Mouse (Mus musculus) yolk sac, embryonic 10.5 days (tissue): ENCODE measurements at regions not wholly inside any gene's neighbourhood (a gene's known extent, or its start where the extent isn't known, plus 50 kb on each side); places are given as distances from the start of the nearest gene placed in this dataset.

Source experiments
- DNase-seq: peaks from one replicate; pipeline ENCODE4 v3.0.0-alpha.2; 2017; ENCODE audit warnings: low spot score

DNA sequence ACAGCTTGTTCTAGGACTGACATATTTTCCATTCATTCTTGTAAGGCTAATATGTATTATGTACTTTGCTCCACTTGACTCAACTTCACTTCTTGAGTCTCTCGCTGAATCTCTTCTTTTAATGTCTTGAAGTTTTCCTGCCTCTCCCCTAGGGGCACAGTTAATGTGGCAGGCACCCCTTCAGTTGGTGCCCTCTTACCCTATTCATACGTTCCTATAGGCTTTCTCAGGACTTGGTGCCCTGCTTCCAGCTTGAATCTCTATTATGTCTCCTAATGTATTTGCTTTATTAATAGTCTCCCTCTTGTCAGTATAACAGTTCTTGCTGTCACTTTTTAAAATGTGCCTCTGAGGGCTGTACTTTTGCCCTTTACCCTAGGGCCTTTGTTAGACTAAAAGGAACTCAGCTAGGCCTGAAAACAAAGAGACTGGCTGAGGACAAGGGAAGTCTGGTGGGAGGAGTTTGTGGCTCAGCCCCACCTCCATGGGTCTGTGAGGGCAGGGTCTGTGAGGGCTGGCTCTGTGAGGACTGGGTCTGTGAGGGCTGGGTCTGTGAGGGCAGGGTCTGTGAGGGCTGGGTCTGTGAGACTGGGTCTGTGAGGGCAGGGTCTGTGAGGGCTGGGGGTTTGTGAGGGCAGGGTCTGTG is 362.9 kb upstream of the Nr5a2 start:
- DNase-seq, result peak; percentile 30

- DNase-seq, result no peak
Measured at GRCm38 (mm10) chr1:137302757-137303422, 342.6 kb upstream of the Nr5a2 start.

DNA sequence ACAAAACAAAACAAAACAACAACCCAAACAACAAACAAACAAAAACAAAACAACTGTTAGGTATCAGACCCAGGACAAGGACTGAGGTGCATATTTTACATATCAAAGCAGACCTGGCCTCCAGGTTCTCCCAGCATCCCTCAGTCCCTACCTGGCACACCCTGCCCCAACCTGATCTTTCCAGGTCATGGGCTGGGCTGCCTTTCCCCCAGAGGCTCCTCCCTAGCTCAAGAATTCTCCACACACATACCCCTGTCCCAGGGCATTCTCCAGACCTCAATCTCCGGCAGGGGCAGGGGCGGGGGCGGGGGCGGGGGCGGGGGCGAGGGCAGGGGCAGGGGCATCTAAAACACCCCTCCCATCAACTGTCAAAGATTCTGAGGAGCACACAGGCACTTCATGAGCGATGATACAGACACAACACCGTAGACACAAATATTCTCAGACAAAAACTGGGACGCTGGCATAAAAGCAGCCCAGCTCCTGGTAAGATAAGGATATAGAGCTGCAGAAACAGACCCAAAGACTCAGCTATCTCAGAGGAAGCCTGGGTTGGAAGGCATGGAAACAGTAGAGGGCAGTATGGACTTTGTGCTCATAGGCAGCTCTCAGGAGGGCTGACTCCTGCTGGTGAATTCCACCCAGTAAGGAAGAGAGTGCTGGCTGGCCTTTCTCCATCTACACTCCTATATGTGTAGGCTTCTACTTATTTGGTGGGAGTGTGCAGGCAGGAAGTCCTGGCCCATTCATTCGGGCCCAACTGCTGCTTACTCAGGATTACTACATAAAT is 337.7 kb upstream of the Nr5a2 start:
- DNase-seq, result peak; percentile 13

- no peak for DNase-seq
Measured at GRCm38 (mm10) chr1:137289456-137289855, 329.2 kb upstream of the Nr5a2 start.

DNA sequence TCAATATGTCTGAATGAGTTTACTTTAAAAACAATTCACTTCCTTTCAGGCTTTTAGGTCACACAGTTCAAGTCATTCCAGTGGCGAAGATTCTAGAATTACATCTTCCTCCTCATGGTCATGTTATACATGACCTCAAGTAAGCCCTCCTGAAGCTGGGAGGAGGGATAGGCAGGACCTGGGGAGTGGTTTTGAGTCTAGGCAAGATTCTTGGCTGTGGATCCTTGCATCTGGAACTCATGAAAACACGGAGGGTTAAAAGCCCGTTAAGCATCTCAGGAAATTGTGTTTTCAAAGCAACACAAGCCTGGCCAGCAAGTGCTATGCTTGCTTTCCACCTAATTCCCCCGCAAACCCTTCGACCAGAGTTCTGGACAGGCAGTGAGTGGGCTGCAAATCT is 323.0 kb upstream of the Nr5a2 start:
- DNase-seq, result no peak

DNA sequence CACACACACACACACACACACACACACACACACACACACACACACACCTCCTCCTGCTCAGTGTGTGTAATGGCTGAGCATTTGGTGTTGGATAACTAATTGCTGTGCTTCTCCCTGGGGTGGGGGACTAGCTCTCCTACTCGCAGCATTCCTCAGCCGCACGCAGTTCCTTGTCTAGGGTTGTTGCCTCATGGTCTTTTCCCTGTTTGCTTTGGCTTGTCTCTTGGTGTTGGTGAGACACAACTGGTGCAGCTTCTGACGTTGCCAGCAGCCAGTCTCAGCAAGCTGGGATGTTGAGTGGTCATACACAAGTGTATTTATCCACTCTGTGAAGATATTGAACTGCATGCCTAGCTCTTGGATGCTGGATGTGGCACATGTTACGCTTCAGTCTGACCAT is 322.2 kb upstream of the Nr5a2 start:
- no peak for DNase-seq

DNA sequence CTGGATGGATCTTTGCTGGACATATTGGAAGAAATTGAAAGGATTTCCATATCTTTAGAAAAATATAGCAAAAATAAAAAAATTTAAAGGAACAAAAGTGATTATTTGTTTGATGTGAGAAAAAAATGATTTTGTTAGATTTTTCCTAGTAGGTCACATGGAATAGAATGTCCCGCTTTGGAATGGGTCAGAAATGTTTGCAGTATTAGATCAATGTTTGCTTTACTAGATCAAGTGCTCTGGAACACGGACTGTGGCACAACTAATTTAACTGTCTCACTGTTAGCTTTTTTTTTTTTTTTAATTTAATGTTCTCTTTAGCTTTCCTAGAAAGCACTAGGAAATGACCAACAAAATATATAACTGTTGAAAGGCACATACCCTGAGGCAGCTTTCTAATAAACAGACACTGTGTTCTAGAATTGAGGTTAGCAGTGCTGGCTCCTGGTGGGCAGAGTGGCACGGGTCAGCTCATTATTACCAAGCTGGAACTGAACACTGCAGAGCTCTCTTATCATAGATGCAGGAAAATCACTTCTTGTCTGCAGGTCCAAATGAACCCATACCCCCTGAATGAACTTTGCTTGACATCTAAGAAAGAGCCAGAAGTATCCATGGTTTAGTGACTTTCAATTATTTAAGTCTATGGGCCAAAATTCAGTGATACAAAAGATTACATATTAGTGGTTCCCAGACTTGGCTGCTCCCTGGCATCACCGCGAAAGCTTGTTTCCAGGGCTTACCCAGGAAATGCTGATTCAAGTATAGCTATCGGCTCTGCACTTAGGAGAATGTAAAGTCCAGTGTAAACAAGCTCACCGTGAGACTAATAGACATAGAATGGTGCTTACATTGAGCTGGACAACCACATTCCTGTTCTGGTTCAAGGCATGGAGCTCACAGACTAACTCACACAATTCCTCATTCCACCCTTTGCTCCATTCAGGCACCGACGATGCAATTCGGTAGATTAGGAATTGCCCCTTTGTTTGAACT is 320.4 kb upstream of the Nr5a2 start:
- peak; percentile 27 for DNase-seq

DNA sequence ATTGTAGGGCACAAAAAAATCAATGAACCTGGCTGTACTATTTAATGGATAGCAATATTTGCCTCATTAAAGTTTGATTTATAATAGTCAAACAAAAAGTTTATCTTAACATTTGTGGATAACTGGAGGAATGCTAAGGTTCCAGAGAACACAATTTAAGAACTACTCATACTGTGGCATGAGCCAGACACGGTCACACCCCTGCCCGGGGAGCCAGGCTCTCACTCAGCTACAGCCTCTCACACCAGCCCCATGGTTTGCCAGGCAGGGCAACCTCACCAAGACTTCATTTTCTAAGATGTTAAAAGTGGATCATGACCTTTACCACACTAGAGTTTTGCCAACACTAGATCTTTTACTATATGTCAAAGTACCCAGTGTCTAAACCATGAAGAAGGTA is 319.7 kb upstream of the Nr5a2 start:
- no peak for DNase-seq

DNA sequence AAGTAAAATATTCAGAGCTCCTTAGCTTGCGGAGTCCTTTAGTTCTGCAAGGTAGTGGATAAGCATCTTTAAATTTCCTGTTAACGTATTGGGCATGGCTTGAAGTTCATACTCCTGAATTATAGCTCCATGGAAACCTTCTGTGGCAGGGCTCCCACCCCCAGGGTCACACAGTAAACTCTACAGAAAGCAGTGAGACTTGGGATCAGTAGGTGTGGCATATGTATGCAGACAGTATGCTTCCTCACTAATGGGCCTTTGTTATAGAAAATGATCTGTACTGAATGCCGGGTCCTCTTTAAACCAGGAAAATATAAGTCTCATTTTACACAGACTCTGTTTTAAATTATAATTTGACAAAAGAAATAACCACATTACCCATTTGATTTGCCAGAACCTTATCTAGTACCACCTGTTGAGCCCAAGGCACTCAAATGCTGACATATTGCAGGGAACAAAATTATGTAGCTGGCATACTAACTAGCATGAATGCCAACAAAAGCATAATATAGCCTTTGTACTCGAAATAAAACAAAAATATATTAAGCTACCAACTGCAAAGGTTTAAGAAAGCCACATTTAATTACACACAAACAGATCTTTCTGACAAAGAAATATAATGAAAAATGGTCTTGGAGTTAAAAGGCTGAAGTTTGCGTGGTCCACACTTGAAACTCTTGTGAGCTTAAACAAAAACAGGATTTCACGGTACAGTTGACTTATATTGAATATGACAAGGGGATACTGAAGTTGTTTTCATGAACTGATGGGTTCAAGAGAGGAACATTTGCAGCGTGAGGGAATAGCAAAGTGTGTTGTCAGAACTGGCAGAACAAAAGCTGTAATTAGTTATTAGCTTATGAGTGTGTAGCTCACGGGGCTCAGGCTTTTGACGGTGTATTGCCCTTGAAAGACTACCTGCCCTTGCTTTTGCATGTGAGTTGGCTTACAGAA is 310.7 kb upstream of the Nr5a2 start:
- DNase-seq, result no peak

DNA sequence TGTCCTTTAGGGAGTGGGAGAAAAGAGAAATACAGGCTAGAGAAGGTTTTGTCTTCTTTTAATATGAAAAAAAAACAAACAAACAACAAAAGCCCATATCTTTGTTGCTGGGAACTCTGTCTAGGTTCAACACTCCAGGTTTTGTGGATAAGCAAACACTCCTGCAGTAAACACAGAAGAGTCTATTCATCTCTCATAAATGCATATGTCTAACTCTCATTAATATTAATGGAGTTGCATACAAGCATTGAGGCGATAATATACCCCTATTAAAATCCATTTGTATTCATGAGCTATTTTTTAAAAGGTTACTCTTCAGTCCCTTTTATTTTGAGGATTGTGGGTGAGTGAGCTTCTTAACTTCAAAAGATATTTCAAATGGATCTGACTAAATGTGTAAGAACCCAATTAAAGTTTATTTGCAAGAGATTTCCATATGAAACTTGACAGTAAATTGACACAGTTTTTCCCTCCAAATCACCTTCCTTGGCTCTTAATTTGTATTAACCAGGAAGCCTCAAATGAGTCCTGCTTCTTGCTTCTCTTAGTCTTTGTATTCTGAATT is 302.6 kb upstream of the Nr5a2 start:
- DNase-seq, result no peak

DNA sequence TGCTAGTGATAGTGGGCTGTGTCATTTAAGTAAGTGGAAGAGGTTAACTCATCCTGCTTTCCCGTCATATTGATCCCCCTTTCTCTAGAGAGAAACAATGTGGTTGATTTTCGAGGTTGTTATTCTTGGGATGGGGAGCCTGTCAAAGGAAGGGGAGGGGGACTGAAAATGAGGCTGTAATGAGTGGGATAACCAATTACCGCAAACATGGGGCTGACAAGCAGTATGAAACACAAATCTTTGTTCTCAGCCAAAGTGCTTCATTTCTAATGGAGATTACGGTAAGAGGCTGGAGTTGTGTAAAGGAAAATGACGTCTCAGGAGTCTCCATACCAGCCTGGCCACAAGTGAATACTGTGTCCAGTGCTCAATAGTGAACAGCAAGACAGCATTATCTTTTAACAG is 301.9 kb upstream of the Nr5a2 start:
- no peak for DNase-seq

DNA sequence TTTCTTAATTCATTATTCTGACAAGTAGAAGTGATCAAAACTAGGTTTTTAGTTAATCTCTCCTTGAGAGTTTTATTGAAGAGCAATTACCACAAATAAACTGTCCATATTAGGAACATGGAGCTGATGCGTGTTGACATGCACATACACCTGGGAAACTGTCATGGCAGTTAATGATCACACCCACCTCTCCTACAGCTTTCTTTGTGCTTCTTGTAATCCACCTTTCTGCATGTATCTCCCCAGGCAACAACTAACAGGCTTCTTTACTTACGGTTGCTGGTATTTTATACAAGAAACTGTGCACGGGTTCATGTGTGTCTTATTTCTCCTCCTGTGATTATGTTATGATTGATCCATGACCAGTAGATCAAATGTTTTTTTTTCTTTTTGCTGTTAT is 296.0 kb upstream of the Nr5a2 start:
- no peak for DNase-seq

GRCm38 (mm10) chr1:137255041-137255440 is 294.8 kb upstream of the Nr5a2 start:
- peak; percentile 14 for DNase-seq

DNA sequence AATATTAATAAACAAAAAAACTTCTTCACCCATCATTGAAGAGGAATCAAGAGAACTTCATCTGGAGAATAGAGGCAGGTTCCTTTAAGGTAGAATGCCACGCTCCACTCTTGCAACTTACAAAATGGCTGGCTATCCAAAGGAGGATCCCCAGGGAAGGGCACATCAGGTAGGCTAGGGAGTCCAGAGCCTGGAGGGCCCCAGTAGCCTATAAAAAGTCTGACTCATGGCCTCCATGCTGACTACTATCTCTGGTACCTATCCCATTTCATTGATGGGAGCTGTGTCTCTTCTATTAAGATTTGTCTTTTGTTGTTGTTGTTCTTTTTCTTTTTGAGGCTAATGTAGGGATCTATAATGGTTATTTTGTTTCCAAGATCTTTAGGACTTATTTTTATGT is 294.4 kb upstream of the Nr5a2 start:
- no peak for DNase-seq

DNA sequence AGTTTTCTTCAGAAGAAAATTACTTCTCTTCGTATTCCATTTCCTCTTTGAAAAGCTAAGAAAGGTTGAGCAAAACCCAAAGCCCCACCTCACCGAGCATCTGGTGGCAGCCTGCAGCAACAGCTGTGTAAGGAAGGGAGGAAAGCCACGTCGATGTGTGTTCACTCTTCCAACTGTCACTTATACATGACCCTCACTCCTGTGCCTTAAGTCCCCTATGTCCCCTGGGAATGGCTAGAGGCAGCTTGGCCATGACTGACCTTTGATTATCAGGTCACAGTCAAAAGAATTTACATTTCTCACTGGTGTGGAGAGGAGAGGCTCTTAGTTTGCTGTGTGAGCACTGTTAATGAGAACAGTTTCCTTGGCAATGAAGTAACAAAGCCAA is 266.8 kb upstream of the Nr5a2 start:
- no peak for DNase-seq

GRCm38 (mm10) chr1:137226479-137227097 is 266.3 kb upstream of the Nr5a2 start:
- no peak for DNase-seq

DNA sequence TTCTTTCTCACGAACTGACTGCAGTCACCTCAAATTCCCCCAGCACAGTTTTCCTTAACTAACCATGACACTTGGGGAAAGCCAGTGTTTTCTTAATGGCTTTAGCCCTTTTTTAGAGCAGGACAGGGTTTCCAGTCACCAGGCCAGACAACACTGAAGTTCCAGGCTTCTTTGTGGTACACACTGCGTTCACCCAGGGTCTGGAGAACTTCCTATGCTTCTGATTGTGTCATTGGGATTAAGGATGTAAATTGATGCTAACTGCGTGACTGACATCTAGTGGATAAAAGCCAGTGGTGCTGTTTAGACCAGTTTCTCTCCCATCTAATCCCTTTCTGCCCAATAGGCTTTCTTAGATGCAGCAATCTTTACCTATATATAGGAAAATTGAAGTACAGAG is 265.2 kb upstream of the Nr5a2 start:
- DNase-seq, result peak; percentile 27

DNA sequence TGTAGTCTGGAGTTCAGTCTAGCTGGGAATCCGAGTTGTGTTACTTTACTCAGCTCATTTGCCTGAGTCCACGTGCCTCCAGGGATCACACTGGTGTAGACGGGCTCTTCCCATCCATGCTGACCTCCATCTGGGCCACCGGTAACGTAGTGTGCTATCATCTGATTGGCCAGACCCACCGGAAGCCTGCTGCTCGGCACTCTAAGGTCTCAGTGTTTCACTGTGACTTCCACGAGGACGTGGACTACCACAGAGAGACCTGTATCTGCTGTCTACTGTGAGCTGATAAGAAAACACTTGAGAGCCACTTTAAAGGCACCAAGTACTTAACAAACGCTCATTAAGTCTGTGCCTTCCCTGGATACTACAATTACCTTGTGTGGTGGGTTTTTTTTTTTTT is 262.8 kb upstream of the Nr5a2 start:
- no peak for DNase-seq

DNA sequence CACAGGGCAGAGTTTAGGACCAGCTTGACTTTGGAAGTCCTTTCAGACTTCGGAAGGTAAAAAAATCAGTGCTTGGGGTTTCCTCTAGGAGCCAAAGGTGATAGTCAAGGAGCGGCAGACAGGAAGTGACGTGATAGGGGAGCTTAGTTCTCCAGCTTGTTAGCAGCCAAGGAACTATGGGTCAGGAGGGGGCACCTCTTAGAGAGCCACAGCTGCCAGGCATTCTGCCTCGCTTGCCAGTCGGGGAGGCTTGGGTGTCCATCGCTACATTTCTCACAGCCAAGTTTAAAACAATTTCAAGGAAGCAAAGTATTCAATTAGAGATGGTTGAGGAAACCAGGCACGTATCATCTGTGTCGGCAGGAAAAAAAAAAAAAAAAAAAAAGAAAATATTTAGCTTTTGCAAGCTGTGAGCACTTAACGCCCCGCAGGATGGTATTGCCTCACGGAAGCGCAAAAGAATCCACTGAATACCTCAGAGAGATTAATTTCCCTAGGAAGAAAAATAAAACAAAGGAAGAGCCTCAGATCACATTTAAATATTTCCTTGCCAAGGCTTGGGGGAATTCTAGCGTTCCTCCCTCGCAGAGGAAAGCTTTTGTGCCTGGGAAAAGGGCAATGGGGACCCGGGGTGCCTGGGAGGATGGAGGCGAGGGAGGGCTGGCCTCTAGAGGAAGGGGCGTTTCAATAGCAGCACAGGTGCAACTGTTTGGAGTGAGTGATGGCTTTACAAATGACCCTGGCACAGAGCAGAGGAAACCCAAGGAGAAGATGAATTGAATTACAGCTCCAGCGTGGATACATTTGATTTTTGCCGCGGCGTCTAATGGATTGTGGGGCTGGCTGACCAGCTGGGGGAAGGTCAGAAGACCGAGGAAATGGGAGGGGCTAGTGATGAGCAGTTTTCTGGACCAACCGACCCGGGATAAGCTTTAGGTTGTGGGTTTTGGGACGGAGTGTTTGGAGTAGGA is 261.1 kb upstream of the Nr5a2 start:
- peak; percentile 21 for DNase-seq
